Mouse (Mus musculus) CD8-positive naive resting alpha-beta T cell, adult 2 months (primary cell): ENCODE results near the gene Lsm3.
A peak's percentile ranks its signal among the peaks of the same experiment; 100 is the strongest.
"Not testable (repeated sequence)": the region's sequence is repeated elsewhere in the genome, so short reads cannot be mapped to it uniquely, and the experiment has no call there.

Source experiments
- DNase-seq, 2 experiments: peaks; one replicate each; pipeline ENCODE4 v3.0.0; 2022; ENCODE audit warnings: low read depth in 2 of 2, low spot score in 2 of 2

Gene Lsm3

DNA sequence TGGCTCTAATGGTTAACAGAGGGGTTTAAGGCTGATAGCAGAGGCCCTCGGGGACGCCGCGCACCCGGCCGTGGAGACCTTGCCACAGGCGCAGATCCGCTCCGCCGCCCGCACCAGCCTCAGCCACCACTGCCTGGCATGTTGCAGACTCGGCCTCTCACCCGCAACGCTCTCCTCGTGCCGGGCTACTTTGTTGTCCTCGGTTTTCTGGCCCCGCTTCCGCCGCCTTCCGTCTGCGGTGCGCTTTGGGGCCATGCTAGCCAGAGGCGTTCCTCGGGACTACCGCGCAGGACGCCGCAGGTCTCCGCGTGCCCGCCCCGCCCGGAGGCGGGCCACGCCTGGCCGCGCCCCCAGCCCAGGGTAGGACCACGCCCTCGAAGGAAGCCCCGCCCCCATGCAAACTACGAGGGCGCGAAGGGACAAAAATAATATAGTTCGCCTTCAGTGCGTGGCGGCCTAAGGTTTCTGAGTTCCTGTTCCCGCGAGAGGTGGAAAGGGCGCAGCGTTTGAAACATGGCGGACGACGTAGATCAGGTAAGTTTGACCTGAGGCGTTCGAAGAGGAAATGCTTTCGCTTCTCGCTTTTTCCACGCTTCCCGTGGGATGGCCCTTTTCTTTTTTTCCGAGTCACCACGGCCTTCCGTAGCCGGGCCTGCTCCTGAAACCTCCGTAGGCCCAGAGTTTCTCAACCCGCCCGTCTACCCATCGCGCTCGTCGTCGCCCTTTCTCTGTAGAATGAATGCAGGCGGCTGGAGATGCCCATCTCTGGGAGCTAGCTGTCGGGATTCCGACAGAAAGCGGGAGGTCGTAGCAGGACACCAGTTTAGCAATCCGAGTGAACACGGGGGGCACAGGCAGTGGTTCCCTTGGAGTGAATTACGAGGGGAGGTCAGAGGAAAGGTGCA, at the start of gene Lsm3, which contains the start of gene Xpc:
Gene Lsm3 (plus strand): TSS at position 384 of the 905 bp plus-strand sequence.
Gene Xpc (minus strand): TSS at position 344 of the 905 bp plus-strand sequence.
- peak; percentile 97 to 99 for DNase-seq

DNA sequence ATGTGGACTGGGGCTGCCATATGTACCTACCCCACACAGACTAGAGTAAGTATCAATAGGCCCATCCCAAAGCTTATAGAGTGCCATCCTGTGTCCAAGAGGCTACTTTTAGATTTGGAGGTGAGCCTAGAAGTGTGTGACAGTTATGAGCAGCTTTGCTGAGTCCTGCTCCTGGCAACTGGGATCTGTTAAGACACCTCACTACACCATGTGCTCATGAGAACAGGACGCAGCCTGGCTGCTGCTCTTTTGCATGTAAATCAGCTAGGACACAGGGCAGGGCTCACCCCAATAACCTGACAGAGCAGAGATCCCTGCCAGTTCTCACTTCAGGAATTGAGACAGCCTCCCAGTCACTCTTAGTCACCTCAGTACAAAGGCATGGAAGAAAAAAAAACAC, 48.6 kb upstream of the Lsm3 start:
- no peak for DNase-seq

DNA sequence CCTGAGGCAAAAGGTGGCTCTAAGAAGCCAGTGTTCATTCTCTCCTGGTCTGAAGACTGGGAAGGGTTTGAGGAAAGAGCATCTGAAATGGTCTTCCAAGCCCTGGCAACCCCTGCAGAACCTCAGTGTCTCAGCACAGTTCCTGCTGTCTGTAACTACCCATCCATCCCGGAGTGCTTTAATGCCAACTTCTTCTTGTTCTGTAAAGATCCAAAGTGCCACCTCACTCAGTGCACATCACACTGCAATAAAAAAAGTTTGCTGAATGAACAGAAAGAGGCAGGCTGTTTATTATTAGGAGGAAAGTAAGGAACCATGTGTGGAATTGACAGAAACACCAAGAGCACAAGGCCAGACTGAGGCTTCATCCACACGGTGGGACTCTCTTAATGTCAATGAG, 45.0 kb upstream of the Lsm3 start:
- no peak for DNase-seq

DNA sequence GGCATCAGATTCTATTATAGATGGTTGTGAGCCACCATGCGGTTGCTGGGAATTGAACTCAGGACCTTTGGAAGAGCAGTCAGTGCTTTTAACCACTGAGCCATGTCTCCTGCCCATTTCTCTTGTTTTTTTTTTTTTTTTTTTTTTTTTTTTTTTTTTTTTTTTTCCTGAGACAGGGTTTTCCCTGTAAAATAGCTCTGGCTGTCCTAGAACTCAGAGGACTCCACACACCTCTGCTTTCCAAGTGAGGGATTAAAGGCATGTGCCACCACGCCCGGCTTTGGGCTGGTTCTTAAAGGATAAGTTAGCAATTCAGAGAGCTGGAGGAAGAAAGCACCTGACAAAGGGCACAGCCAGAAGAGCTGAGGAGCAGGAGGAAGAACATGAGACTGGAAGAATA, 44.3 kb upstream of the Lsm3 start:
- not testable (repeated sequence) for DNase-seq

DNA sequence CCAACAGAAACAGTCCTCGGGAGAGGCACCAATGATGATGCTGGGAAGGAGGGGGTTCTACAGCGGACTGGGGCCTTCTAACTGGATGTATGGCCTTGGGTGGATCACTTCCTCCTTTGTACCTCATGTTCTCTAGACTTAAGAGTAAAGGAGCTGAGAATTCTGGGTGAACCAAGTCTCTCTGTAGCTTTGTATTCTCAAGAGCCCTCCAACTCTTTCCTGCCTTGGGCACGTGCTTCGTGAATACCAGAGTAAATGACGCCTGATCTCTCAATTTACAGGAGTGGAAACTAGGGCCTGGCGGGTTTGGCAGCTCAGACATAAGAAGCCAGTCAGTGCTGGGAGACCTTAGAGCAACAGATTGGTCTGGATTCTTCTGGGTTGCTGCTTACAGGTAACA, 43.4 kb upstream of the Lsm3 start:
- no peak for DNase-seq

DNA sequence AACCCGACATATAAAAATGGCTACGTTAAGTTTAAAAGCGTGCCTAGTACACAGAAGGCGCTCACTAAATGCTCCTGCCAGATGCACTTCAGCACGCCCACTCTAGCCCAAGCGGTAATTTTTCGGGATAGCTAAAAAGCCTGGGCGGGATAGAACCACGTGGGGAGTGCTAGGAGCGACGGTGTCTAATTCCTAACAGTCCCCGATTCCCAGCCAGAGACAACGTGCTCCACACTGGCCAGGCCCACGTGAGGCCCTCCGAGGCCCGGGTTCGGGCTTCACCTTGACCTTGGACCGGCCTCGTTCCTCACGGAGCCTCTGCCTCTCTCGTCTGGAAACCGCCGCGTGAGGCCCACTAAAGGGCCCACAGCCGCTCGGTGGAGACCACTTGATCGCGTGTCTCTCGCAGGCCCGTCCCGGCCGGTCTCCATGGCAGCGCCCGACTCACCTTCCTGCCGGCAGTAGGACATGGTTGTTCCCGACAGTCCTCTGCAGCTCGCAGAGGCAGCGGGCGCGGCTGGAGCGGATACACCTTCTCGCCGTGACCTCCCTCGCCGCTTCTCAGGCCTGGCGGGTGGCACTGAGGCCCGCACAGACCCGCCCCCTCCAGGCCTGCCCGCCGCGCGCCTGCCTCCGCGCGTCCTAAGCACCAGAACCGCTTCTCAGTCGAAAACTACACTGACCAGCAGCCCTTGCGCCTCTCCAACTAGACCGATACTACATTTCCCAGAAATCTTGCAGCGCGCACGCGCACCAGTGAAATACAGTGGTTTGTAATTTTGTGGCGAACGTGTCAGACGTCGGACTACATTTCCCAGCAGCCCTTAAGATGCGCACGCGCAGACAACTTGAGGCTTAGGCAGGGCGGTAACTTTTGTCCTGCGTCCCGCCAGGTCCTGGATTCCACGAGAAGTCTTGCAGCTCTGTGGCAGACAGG, 42.6 kb upstream of the Lsm3 start, which contains the start of the genes Chchd4 and Tmem43:
Gene Chchd4 (minus strand): TSS at position 679 of the 937 bp plus-strand sequence.
Gene Tmem43 (plus strand): TSS at position 836 of the 937 bp plus-strand sequence.
- peak; percentile 95 to 98 for DNase-seq

DNA sequence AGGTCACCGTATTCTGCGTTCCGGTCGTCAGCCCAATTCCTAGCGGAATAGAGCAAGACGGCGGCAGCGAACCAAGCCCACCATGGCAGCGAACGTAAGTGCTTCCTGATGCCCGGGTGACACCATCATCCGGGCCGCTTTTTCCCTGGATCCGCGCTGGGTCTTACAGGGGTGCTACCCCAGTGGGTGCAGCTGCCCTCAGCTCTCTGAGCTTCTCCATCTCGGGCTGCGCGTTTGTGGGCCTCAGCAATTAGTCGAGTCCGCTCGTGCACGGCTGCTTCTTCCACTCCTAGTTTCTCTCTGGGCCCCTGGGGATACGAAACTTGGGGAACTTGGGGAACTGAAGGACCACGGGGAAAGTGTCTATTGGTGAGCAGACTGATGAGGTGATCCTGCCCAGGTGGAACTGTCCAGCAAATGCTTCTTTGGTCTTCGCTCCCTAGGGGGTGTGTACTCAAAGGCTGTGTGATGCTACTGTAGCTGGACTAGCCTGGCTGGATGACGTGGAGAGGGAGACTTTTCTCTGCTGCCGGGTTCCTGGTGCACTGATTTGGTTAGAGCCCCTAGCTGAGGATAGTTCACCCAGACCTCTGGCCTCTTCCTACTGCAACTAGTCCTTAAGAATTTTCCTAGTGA, 41.8 kb upstream of the Lsm3 start:
- no peak for DNase-seq

DNA sequence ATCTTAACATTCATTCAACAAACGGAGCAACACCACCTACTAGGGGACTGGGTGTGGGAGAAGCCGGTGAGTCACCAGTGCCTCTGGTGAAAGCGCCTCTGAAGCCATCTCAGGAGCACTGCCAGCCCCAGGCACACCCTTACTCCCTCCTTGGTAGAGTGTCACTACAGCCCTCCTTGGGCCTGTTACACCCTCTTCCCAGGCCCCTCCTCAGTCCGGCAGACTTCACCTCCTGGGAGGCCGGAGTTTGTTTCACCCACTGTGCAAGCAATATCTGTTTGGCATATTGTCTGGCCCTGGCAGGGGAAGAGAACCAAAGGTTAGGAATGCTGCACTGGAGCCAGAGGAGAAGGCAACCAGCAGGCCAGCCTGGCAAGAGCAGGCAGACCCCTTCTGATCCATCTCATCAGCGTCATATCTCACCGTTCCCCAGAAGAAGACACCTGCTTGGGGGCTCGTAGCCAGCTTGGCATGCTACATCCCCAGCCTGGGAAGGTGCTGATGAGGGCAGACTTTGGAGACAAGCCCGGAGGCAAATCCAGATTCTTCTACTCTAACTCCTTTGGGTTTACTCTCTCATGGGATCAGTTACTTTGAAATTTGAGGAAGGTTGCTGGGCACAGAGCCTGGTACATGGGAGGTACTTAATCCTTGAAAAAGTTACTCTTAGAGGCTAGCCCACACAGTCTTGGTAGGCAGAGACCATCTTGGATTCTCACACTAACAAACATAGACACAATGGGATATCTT, 41.1 kb upstream of the Lsm3 start:
- DNase-seq = no peak

DNA sequence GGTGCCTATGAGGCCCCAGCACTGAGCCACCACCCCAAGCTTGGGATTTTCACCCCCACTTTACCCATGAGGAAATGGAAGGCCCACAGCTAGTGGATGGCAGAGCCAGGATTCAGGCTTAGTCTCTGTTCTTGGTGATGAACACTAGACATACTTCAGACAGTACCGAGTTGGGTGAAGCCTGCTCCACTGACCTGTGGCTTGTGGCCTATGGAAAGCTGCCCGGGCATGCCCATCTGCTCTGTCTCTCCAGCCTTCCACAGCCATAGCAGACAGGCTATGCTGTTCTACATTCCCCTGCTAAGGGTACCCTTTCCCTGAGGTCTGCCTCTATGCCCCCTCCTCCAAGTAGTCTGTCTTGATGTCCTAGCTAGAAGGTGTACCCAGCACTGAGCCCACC, 39.2 kb upstream of the Lsm3 start:
- no peak for DNase-seq

DNA sequence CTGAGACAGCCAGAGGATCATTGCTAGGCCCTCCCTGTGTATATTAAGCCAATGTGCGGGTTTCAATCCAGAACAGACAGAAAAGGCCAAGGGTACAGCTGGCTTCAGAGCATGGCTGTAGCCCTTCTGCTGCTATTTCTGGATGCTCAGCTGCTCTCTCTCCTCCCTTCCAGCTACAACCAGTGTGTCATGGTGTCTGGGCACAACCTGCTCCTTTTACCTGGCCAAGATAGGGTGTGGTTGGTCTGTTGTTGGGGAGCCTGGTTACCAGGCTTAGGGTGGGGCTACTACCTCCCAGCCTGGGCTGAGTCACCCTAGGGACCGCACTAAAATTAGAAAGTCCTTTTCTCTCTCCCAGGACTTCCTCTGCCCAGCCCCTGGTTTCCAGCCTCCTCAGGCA, 32.4 kb upstream of the Lsm3 start:
- DNase-seq = no peak

DNA sequence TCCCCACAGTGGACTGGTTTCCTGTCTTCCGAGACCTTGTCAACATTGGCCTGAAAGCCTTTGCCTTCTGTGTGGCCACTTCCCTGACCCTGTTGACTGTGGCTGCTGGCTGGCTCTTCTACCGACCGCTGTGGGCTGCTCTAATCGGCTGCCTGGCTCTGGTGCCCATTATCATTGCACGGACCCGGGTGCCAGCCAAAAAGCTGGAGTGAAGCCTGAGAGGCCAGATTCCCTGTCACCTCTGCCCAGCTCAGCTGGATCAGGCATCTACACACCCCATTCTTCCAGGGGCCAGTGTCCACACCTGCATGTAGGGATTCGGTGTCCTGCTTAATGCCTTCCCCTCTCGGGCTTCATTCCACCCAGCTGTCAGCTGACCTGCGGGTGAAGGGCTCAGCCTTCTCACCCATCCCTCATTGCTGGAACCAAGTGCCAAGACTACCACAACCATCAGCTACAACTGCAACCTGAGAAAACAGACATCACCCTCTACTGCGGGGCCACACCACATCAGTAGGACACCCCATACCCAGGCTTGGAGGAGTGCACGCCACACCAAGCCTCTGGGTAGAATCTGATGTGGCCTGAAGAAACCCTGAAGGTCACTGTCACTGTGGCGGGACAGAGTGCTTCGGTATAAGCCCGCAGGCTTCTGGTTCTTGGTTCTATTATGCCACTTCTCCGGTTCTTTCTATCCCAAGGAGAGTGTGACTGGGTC, 28.8 kb upstream of the Lsm3 start:
- no peak for DNase-seq

DNA sequence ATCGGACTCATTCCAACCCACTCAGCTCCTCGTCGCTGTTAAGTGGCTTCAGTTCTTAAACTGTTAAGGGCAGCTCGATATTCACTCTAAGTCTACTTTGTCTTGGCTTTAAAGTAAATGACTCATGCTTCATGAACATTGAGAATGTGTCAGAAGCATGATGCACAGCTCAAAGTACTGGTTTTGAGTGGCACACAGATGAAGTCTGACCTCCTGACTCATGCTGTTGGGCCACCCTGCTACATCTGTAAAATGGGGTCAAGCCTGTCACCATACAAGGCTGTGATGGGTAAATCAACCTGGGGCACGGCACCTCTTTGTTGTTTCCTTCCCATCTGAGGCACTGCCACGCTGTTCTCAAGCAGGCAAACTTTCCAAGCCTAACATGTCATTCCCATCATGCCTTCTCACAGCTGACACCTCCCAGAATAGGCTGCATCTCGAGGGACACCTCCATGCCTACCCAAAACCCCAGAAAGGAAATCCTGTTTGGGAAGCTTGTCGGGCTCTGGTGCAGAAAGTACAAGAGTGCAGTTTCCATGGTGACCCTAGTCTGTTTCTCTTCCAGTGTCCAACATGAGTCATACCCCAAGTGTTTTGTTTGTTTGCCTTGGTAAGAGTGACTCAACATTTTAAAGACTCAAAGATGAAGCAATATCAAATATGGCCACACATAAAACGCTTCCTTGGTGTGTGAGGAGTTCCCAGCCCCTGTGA, 27.1 kb upstream of the Lsm3 start:
- DNase-seq = no peak

DNA sequence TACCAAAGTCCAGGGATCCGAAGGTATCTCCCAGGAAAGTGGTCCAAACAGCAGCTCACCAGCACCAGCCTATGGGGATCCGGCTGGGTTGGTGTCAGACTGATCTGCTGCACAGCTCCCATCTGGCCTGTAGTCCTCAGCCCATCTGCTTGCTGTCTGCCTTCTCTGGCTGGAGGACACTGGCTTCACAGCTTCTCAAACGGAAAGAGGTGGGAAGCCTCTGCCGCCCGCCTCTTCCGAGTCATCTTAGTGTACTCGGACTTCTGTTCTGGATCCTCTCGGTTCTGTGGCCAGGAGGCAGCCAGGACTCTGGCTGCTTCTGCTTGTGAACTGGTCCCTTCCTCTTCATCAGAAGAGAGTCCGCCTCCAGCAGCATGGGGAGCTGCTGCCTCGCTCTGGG, 25.9 kb upstream of the Lsm3 start:
- no peak for DNase-seq

DNA sequence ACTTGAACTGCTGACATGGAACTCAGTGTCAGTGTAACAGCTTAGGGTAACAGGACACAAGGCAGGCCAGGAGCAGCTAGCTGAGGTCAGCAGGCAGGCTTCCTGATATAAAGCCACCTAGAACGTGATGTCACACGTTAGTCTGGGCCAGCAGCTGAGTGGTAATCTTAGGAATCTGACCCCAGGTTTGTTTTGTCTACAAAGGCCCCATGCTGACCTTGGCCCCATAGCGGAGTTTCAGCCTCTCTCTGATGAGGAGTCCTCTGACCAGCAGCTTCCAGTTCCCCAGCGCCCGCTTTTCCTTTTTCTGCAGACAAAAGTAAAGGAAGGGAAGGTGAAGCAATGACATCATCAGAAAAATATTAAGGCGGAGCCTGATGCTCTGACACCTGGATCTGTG, 24.7 kb upstream of the Lsm3 start:
- no peak for DNase-seq

DNA sequence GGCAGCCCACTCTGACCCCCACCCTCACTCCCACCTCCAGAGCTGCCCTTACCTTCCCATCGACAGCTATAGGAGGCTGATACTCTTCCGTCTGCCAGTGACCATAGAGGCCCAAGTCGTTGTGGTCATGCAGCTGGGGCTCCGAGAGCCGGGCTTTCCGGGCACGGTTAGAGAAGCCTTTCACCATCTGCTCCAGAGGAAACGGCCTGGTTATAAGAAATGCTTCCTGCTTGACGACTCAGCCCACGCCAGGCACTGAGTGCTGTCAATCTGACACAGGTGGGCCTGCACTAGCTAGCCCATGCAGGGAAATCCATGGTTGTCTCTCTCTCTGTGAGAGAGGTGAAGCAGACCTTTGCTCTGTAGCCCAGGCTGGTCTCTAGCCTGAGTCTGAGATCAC, 22.7 kb upstream of the Lsm3 start:
- DNase-seq = no peak

DNA sequence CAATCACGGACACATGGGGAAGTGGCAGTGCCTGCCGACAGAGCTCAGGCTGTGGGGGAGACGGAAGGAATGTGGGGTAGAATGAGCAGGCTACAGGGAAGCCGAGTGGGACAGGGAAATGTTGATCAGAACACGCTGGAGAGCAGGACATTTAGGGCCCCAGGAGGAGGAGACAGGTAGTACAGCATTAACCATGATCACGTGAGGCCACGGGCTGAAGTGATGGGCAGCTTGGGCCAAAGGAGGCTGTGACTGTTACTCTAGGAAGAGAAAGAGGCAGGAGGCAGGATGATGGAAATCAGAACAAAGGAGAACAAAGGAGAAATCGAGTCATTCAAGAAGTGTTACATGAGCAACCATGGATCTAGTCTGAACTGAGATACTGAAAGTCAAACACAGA, 21.2 kb upstream of the Lsm3 start:
- no peak for DNase-seq

DNA sequence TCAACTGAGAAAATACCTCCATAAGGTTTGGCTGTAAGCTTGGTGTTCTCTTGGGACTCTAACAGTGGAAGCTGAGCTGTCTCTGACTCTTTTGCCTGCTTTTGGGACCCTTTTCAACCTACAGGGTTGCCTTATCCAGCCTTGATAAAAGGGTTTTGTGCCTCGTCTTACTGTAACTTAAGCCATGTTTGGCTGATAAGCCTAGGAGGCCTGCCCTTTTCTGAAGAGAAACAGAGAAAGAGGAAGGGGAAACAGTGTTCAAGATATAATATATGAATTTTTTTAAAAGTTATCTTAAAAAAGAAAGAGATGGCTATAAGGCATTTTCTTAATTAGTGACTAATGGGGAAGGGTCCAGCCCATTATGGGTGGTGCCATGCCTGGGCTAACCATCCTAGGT, 12.4 kb upstream of the Lsm3 start:
- no peak for DNase-seq

DNA sequence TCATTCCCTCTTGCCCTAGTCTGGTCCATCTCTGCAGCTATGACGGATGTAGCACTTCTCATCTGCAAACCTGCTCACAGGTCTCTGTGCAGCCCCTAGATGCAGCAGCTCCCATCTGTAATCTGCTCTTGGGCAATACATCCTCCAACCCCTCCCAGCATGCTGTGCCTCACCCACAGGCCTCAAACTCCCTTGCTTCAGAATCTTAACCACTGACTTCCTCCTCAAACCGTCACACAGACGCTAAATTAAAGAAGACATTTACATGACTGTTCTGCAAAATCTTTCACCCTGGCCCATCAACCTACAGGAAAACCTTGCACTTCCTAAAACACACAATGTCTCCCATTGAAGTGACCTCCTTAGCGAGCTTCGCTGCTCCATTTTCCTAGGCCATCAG, 9.7 kb upstream of the Lsm3 start:
- peak; percentile 29 to 41 for DNase-seq

DNA sequence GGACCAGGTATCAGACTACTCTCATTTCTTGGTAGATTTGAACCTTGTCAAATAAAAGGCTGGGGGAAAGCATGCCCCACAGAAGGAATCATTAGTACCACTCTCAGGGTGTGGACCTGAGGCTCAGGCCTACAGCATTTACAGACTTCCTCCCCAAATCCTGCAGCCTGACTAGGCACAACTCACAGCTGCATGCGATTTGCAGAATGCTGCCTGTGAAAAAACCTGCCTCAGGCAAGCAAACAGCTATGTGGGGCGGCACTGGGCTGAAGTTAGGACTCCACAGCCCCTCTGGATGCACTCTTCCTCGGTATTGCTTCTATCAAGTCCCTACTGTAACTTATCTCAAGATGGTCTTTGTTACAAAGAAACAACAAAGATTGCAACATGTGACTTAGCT, 7.7 kb upstream of the Lsm3 start:
- no peak for DNase-seq
